Mouse (Mus musculus) CD4-positive naive resting alpha-beta T cell, adult 76 days (primary cell): ENCODE measurements around the gene Lgals12. TPM values are rescaled to one million over a fixed set of nuclear protein-coding genes. Genes with fewer than 3 reads are reported as not detected.

Source experiments
- total RNA-seq: library from RNA; stranded (reverse); gene quantifications from one replicate; pipeline ENCODE4 v1.2.4, GENCODE M21; 2023

Lgals12 gene
- total RNA-seq: not detected

GRCm38 (mm10) chr19:7606801-7607689 lies at the start of gene Lgals12:
TSS of gene Lgals12 (minus strand) at chr19:7607193.

GRCm38 (mm10) chr19:7611942-7612757 lies 5.2 kb upstream of the Lgals12 start, which contains the start of gene Hrasls5:
TSS of gene Hrasls5 (plus strand) at chr19:7612541.

GRCm38 (mm10) chr19:7557328-7557822 lies 49.6 kb downstream of the Lgals12 start, which contains the start of gene Pla2g16:
TSS of gene Pla2g16 (plus strand) at chr19:7557459.

Other genes with a start within 250 kb of the Lgals12 start
- gene Spindoc, start 224.2 kb downstream of the Lgals12 start, total RNA-seq: 28.0 TPM
- gene 2700081O15Rik, start 189.6 kb downstream of the Lgals12 start, total RNA-seq: 1.5 TPM
- 43.4 TPM for gene Rtn3, start 123.9 kb downstream of the Lgals12 start, total RNA-seq
- gene Atl3, start 113.2 kb downstream of the Lgals12 start, total RNA-seq: 53.0 TPM
- gene Pla2g16, start 49.7 kb downstream of the Lgals12 start, total RNA-seq: 19.3 TPM
- gene Hrasls5, start 5.3 kb upstream of the Lgals12 start, total RNA-seq: 0.56 TPM
- not detected for gene Slc22a19, start 104.1 kb upstream of the Lgals12 start, total RNA-seq
- gene Slc22a26, start 195.5 kb upstream of the Lgals12 start, total RNA-seq: not detected